Mouse (Mus musculus): ENCODE data around the gene Gm21882. TPM values are rescaled to one million over a fixed set of nuclear protein-coding genes. Genes with fewer than 3 reads are reported as not detected.

Gm21882 gene
- polyA plus RNA-seq (2014; fragmentation: Illumina TruSeq; extraction: RNeasy Lipid Tissue Mini Kit (QIAGEN cat#74804); ENCODE audit: low read depth, low replicate concordance) = not detected

GRCm38 (mm10) chrY:40381423-40381822 lies at the start of gene Gm21882:
Gene Gm21882, minus strand, starts transcription at chrY:40381523.

Other genes with a start within 250 kb of the Gm21882 start
- gene Gm21865, start 64.6 kb downstream of the Gm21882 start, polyA plus RNA-seq (2014; fragmentation: Illumina TruSeq; extraction: RNeasy Lipid Tissue Mini Kit (QIAGEN cat#74804); ENCODE audit: low read depth, low replicate concordance) = not detected